Mouse (Mus musculus): ENCODE data around the gene Snapc3. TPM values are rescaled to one million over a fixed set of nuclear protein-coding genes. Genes with fewer than 3 reads are reported as not detected.

Gene Snapc3
- total RNA-seq, 1 experiment: 47.8 TPM

GRCm38 (mm10) chr4:83500154-83501036 lies 82.9 kb downstream of the Snapc3 start:
- no peak for TF ChIP-seq HCFC1 (IDR thresholded peaks at IDR 0.05; ENCODE audit: borderline replicate concordance, insufficient read depth, low read length)
- TF ChIP-seq CHD2 (IDR thresholded peaks at IDR 0.05; ENCODE audit: low read depth, low read length): no peak
- TF ChIP-seq ZNF384 (IDR thresholded peaks at IDR 0.05; ENCODE audit: low read depth, low read length): no peak
- TF ChIP-seq ZC3H11A (IDR thresholded peaks at IDR 0.05; ENCODE audit: borderline replicate concordance, low read depth, low read length): no peak
- H3K9me3 ChIP-seq (ENCODE audit: control insufficient read depth, insufficient read depth, low read depth, low read length): no peaks in the 10 kb centered on the region
- in situ Hi-C loops (cut with MboI; ENCODE audit: low sequenced_read_pairs in 2 of 2, unreplicated experiment in 2 of 2): no loop called here
- peak; percentile 57 for DNase-seq (ENCODE audit: low read depth, low spot score)
- peak overlapping the region; percentile 57 to 63 for H3K4me3 ChIP-seq (ENCODE audit: insufficient read depth in 1 of 2, low read depth in 1 of 2, low read length in 2 of 2, poor library complexity in 1 of 2, severe bottlenecking in 1 of 2)
- H3K36me3 ChIP-seq (ENCODE audit: control insufficient read depth, insufficient read depth, low read length, poor library complexity, severe bottlenecking): no peaks in the 10 kb centered on the region
- peak overlapping the region; percentile 78; the same call in 1 of the 2 replicates for H3K27ac ChIP-seq (ENCODE audit: insufficient read depth, low read depth, low read length, poor library complexity, severe bottlenecking)
- peaks cover 0 to 9% of the 10 kb centered on the region in 2 experiments; a peak in 1 of 4 replicates for H3K4me1 ChIP-seq (ENCODE audit: control insufficient read depth in 2 of 2, insufficient read depth in 2 of 2, low read length in 2 of 2, poor library complexity in 1 of 2)
- 0 out of 2 replicates have a peak overlapping the region, but pooled peaks have one; percentile 35 for H3K9ac ChIP-seq (ENCODE audit: insufficient read depth, low read depth, low read length, poor library complexity, severe bottlenecking)

GRCm38 (mm10) chr4:83501037-83501430 lies 83.5 kb downstream of the Snapc3 start:
- in situ Hi-C loops (cut with MboI; ENCODE audit: low sequenced_read_pairs in 2 of 2, unreplicated experiment in 2 of 2): no loop called here
- no peak overlapping the region for H3K9ac ChIP-seq (ENCODE audit: insufficient read depth, low read depth, low read length, poor library complexity, severe bottlenecking)
- H3K4me3 ChIP-seq (ENCODE audit: insufficient read depth in 1 of 2, low read depth in 1 of 2, low read length in 2 of 2, poor library complexity in 1 of 2, severe bottlenecking in 1 of 2): peak overlapping the region in 1 of 2 experiments; percentile 59; a peak in 2 of 4 replicates

GRCm38 (mm10) chr4:83509600-83509999 lies 92.1 kb downstream of the Snapc3 start:
- in situ Hi-C loops (cut with MboI; ENCODE audit: low sequenced_read_pairs in 2 of 2, unreplicated experiment in 2 of 2): no loop called here
- no peaks in the 10 kb centered on the region for H3K9me3 ChIP-seq (ENCODE audit: control insufficient read depth, insufficient read depth, low read depth, low read length)
- TF ChIP-seq CHD2 (IDR thresholded peaks at IDR 0.05; ENCODE audit: low read depth, low read length) (no peak), ZNF384 (IDR thresholded peaks at IDR 0.05; ENCODE audit: low read depth, low read length) (no peak), HCFC1 (IDR thresholded peaks at IDR 0.05; ENCODE audit: borderline replicate concordance, insufficient read depth, low read length) (no peak), ZC3H11A (IDR thresholded peaks at IDR 0.05; ENCODE audit: borderline replicate concordance, low read depth, low read length) (no peak), MAFK (IDR thresholded peaks at IDR 0.05; ENCODE audit: insufficient read depth, low read depth, low read length) (no peak)
- H3K27ac ChIP-seq (ENCODE audit: insufficient read depth, low read depth, low read length, poor library complexity, severe bottlenecking): no peak overlapping the region
- peaks cover 0 to 11% of the 10 kb centered on the region in 2 experiments; a peak in 2 of 4 replicates for H3K4me1 ChIP-seq (ENCODE audit: control insufficient read depth in 2 of 2, insufficient read depth in 2 of 2, low read length in 2 of 2, poor library complexity in 1 of 2)
- H3K9ac ChIP-seq (ENCODE audit: insufficient read depth, low read depth, low read length, poor library complexity, severe bottlenecking): no peak overlapping the region
- H3K4me3 ChIP-seq (ENCODE audit: insufficient read depth in 1 of 2, low read depth in 1 of 2, low read length in 2 of 2, poor library complexity in 1 of 2, severe bottlenecking in 1 of 2): no peak overlapping the region
- no peak for DNase-seq (ENCODE audit: low read depth, low spot score)
- H3K36me3 ChIP-seq (ENCODE audit: control insufficient read depth, insufficient read depth, low read length, poor library complexity, severe bottlenecking): no peaks in the 10 kb centered on the region

More at GRCm38 (mm10) chr4:83501037-83501430, 83.5 kb downstream of the Snapc3 start:
- Histone ChIP-seq H3K36me3 (ENCODE audit: control insufficient read depth, insufficient read depth, low read length, poor library complexity, severe bottlenecking) (no peaks in the 10 kb centered on the region), H3K9me3 (ENCODE audit: control insufficient read depth, insufficient read depth, low read depth, low read length) (no peaks in the 10 kb centered on the region), H3K4me1 (ENCODE audit: control insufficient read depth in 2 of 2, insufficient read depth in 2 of 2, low read length in 2 of 2, poor library complexity in 1 of 2) (peaks cover 0 to 9% of the 10 kb centered on the region in 2 experiments; a peak in 1 of 4 replicates), H3K27ac (ENCODE audit: insufficient read depth, low read depth, low read length, poor library complexity, severe bottlenecking) (peak overlapping the region; percentile 57)
- TF ChIP-seq CHD2 (IDR thresholded peaks at IDR 0.05; ENCODE audit: low read depth, low read length) (no peak), ZC3H11A (IDR thresholded peaks at IDR 0.05; ENCODE audit: borderline replicate concordance, low read depth, low read length) (no peak), ZNF384 (IDR thresholded peaks at IDR 0.05; ENCODE audit: low read depth, low read length) (no peak), HCFC1 (IDR thresholded peaks at IDR 0.05; ENCODE audit: borderline replicate concordance, insufficient read depth, low read length) (no peak), MAFK (IDR thresholded peaks at IDR 0.05; ENCODE audit: insufficient read depth, low read depth, low read length) (no peak)
- DNase-seq (ENCODE audit: low read depth, low spot score): no peak

DNA sequence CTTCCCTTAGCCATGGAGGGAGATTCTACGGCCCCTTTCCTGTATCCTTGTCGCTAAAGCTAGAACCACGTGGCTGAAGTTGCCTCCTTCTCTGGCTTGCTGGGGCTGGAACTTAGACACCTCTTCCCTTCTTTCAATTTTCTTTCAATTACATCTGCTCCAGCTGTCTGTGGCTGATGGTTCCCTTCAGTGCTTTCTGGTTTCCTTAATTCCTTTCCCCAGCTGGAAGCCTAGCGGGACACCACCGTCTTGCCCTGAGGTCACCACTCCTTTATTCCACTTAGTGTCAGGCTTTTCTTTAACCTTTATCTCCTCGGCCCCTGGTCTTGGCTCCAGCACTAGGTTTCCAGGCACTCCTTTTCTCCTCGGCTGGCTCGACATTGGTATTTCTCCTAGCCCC lies 93.6 kb downstream of the Snapc3 start:
- no peak overlapping the region; the same call in 1 of the 2 replicates for H3K9ac ChIP-seq (ENCODE audit: insufficient read depth, low read depth, low read length, poor library complexity, severe bottlenecking)
- in situ Hi-C loops (cut with MboI; ENCODE audit: low sequenced_read_pairs in 2 of 2, unreplicated experiment in 2 of 2): no loop called here
- peak overlapping the region; percentile 34; the same call in 1 of the 2 replicates for H3K27ac ChIP-seq (ENCODE audit: insufficient read depth, low read depth, low read length, poor library complexity, severe bottlenecking)
- no peak for TF ChIP-seq ZNF384 (IDR thresholded peaks at IDR 0.05; ENCODE audit: low read depth, low read length)
- no peak for TF ChIP-seq CHD2 (IDR thresholded peaks at IDR 0.05; ENCODE audit: low read depth, low read length)
- no peak for TF ChIP-seq HCFC1 (IDR thresholded peaks at IDR 0.05; ENCODE audit: borderline replicate concordance, insufficient read depth, low read length)
- TF ChIP-seq MAFK (IDR thresholded peaks at IDR 0.05; ENCODE audit: insufficient read depth, low read depth, low read length): no peak
- TF ChIP-seq ZC3H11A (IDR thresholded peaks at IDR 0.05; ENCODE audit: borderline replicate concordance, low read depth, low read length): no peak
- H3K4me3 ChIP-seq (ENCODE audit: insufficient read depth in 1 of 2, low read depth in 1 of 2, low read length in 2 of 2, poor library complexity in 1 of 2, severe bottlenecking in 1 of 2): no peak overlapping the region
- H3K4me1 ChIP-seq (ENCODE audit: control insufficient read depth in 2 of 2, insufficient read depth in 2 of 2, low read length in 2 of 2, poor library complexity in 1 of 2): peaks cover 0 to 11% of the 10 kb centered on the region in 2 experiments; a peak in 2 of 4 replicates
- no peaks in the 10 kb centered on the region for H3K9me3 ChIP-seq (ENCODE audit: control insufficient read depth, insufficient read depth, low read depth, low read length)
- no peaks in the 10 kb centered on the region for H3K36me3 ChIP-seq (ENCODE audit: control insufficient read depth, insufficient read depth, low read length, poor library complexity, severe bottlenecking)
- DNase-seq (ENCODE audit: low read depth, low spot score): peak; percentile 50
